Mouse (Mus musculus) heart, embryonic 10.5 days (tissue): Measurements from ENCODE around the gene Amz2. TPM values are rescaled to one million over a fixed set of nuclear protein-coding genes. Genes with fewer than 3 reads are reported as not detected.

Experiments used
- DNase-seq: peaks from one replicate; pipeline ENCODE4 v3.0.0-alpha.2; 2017; ENCODE audit warnings: low spot score
- H3K27ac ChIP-seq: fragments of 300-500 bp; sonication (generic); 2 replicates; pipeline ENCODE4 v1.5.1; 2016; ENCODE audit warnings: mild to moderate bottlenecking
- H3K27me3 ChIP-seq: fragments of 300-500 bp; sonication (generic); 2 replicates; pipeline ENCODE4 v1.6.1; 2016; ENCODE audit warnings: mild to moderate bottlenecking; ENCODE audit not compliant: poor library complexity, insufficient read depth, severe bottlenecking
- H3K36me3 ChIP-seq: fragments of 300-500 bp; sonication (generic); 2 replicates; pipeline ENCODE4 v1.6.1; 2016; ENCODE audit warnings: mild to moderate bottlenecking, moderate library complexity
- H3K4me1 ChIP-seq: fragments of 300-500 bp; sonication (generic); 2 replicates; pipeline ENCODE4 v1.6.1; 2016; ENCODE audit warnings: mild to moderate bottlenecking
- H3K4me3 ChIP-seq: fragments of 300-500 bp; sonication (generic); 2 replicates; pipeline ENCODE4 v1.5.1; 2016; ENCODE audit warnings: mild to moderate bottlenecking, moderate library complexity
- H3K9me3 ChIP-seq: fragments of 300-500 bp; sonication (generic); 2 replicates; pipeline ENCODE4 v1.6.1; 2016; ENCODE audit warnings: mild to moderate bottlenecking, moderate library complexity
- WGBS: fragments of 180-500 bp; shearing (Covaris S2); methylation state at CpG from one replicate; pipeline ENCODE4 v1.1.7; 2016; 5-methylcytosine and 5-hydroxymethylcytosine counted together
- polyA plus RNA-seq: library from polyadenylated mRNA; unstranded; fragments of >200 nt; fragmentation: Nextera tagmentation; extraction: Ambion mirVana; gene quantifications from 2 replicates; pipeline ENCODE4 v1.2.1, GENCODE M21; 2016

The Amz2 gene
- polyA plus RNA-seq, 1 experiment from 2014 or later, result 35.4 TPM

GRCm38 (mm10) chr11:109427353-109427752 lies 1.6 kb downstream of the Amz2 start:
- Histone ChIP-seq H3K4me1 (peaks cover 13% of the 10 kb centered on the region), H3K36me3 (peaks cover 34% of the 10 kb centered on the region), H3K9me3 (no peaks in the 10 kb centered on the region), H3K4me3 (no peak overlapping the region), H3K27ac (no peak overlapping the region), H3K27me3 (no peaks in the 10 kb centered on the region)
- 90% methylated on average over 5 of the region's 5 CpGs for WGBS
- no peak for DNase-seq

- peaks cover 8% of the 10 kb centered on the region for H3K4me1 ChIP-seq
- H3K27me3 ChIP-seq, result no peaks in the 10 kb centered on the region
- H3K9me3 ChIP-seq, result no peaks in the 10 kb centered on the region
- no peak for DNase-seq
- WGBS, result 92% methylated on average over 16 of the region's 16 CpGs
- peaks cover 66% of the 10 kb centered on the region for H3K36me3 ChIP-seq
- no peak overlapping the region for H3K27ac ChIP-seq
- H3K4me3 ChIP-seq, result no peak overlapping the region
These were observed 8.6 kb downstream of the Amz2 start for GRCm38 (mm10) chr11:109434233-109434798.

GRCm38 (mm10) chr11:109436889-109437288 lies 11.1 kb downstream of the Amz2 start:
- WGBS, result 56% methylated on average over 8 of the region's 8 CpGs
- Histone ChIP-seq H3K9me3 (no peaks in the 10 kb centered on the region), H3K27me3 (no peaks in the 10 kb centered on the region), H3K4me1 (peaks cover 16% of the 10 kb centered on the region), H3K36me3 (peaks cover 44% of the 10 kb centered on the region), H3K27ac (no peak overlapping the region; the same call in 1 of the 2 replicates), H3K4me3 (no peak overlapping the region)
- DNase-seq, result no peak

GRCm38 (mm10) chr11:109439209-109439608 lies 13.5 kb downstream of the Amz2 start:
- DNase-seq, result no peak
- Histone ChIP-seq H3K4me1 (peaks cover 16% of the 10 kb centered on the region), H3K36me3 (peaks cover 33% of the 10 kb centered on the region), H3K4me3 (peak overlapping the region; percentile 72), H3K9me3 (no peaks in the 10 kb centered on the region), H3K27ac (peak overlapping the region; percentile 87; the same call in 1 of the 2 replicates), H3K27me3 (no peaks in the 10 kb centered on the region)
- 16% methylated on average over 5 of the region's 5 CpGs for WGBS

GRCm38 (mm10) chr11:109439829-109440340 lies 14.1 kb downstream of the Amz2 start:
- 1% methylated on average over 32 of the region's 32 CpGs for WGBS
- Histone ChIP-seq H3K9me3 (no peaks in the 10 kb centered on the region), H3K27me3 (no peaks in the 10 kb centered on the region), H3K4me3 (peak overlapping the region; percentile 72), H3K36me3 (peaks cover 26% of the 10 kb centered on the region), H3K27ac (peak overlapping the region; percentile 87), H3K4me1 (peaks cover 20% of the 10 kb centered on the region)
- DNase-seq, result peak; percentile 91

GRCm38 (mm10) chr11:109440641-109441040 lies 14.9 kb downstream of the Amz2 start:
- peaks cover 19% of the 10 kb centered on the region for H3K36me3 ChIP-seq
- H3K4me3 ChIP-seq, result peak overlapping the region; percentile 72
- H3K27me3 ChIP-seq, result no peaks in the 10 kb centered on the region
- peaks cover 27% of the 10 kb centered on the region for H3K4me1 ChIP-seq
- WGBS, result 51% methylated on average over 4 of the region's 4 CpGs
- no peaks in the 10 kb centered on the region for H3K9me3 ChIP-seq
- DNase-seq, result no peak
- H3K27ac ChIP-seq, result no peak overlapping the region

- H3K4me1 ChIP-seq, result peaks cover 29% of the 10 kb centered on the region
- DNase-seq, result no peak
- H3K9me3 ChIP-seq, result no peaks in the 10 kb centered on the region
- H3K4me3 ChIP-seq, result no peak overlapping the region
- peaks cover 16% of the 10 kb centered on the region for H3K36me3 ChIP-seq
- 58% methylated on average over 3 of the region's 3 CpGs for WGBS
- H3K27me3 ChIP-seq, result no peaks in the 10 kb centered on the region
- H3K27ac ChIP-seq, result no peak overlapping the region
These were observed 15.4 kb downstream of the Amz2 start for GRCm38 (mm10) chr11:109441119-109441518.

- Histone ChIP-seq H3K36me3 (peaks cover 8% of the 10 kb centered on the region), H3K27me3 (no peaks in the 10 kb centered on the region), H3K4me3 (no peak overlapping the region), H3K4me1 (peaks cover 25% of the 10 kb centered on the region), H3K9me3 (no peaks in the 10 kb centered on the region), H3K27ac (no peak overlapping the region)
- 36% methylated on average over 5 of the region's 5 CpGs for WGBS
- no peak for DNase-seq
These were observed 16.5 kb downstream of the Amz2 start for GRCm38 (mm10) chr11:109442166-109442730.

- H3K36me3 ChIP-seq, result no peaks in the 10 kb centered on the region
- no peaks in the 10 kb centered on the region for H3K27me3 ChIP-seq
- no peak overlapping the region for H3K27ac ChIP-seq
- H3K4me3 ChIP-seq, result no peak overlapping the region
- DNase-seq, result no peak
- no peaks in the 10 kb centered on the region for H3K9me3 ChIP-seq
- 89% methylated on average over 8 of the region's 8 CpGs for WGBS
- H3K4me1 ChIP-seq, result peaks cover 25% of the 10 kb centered on the region
These were observed 17.9 kb downstream of the Amz2 start for GRCm38 (mm10) chr11:109443468-109444263.

- DNase-seq, result no peak
- 56% methylated on average over 7 of the region's 7 CpGs for WGBS
- no peaks in the 10 kb centered on the region for H3K27me3 ChIP-seq
These were observed 18.9 kb downstream of the Amz2 start for GRCm38 (mm10) chr11:109444600-109444999.

GRCm38 (mm10) chr11:109445438-109446035 lies 19.8 kb downstream of the Amz2 start:
- 50% methylated on average over 13 of the region's 13 CpGs for WGBS
- no peak for DNase-seq

More at GRCm38 (mm10) chr11:109444600-109444999, 18.9 kb downstream of the Amz2 start:
- H3K4me1 ChIP-seq, result peaks cover 19% of the 10 kb centered on the region
- H3K27ac ChIP-seq, result 0 out of 2 replicates have a peak overlapping the region, but pooled peaks have one; percentile 8
- H3K9me3 ChIP-seq, result no peaks in the 10 kb centered on the region
- H3K36me3 ChIP-seq, result 0 out of 2 replicates have a peak, but pooled peaks cover under 1% of the 10 kb centered on the region
- H3K4me3 ChIP-seq, result no peak overlapping the region

GRCm38 (mm10) chr11:109451169-109451568 lies 25.4 kb downstream of the Amz2 start:
- no peak overlapping the region for H3K27ac ChIP-seq
- no peak overlapping the region for H3K4me3 ChIP-seq
- no peaks in the 10 kb centered on the region for H3K27me3 ChIP-seq
- no peak for DNase-seq
- H3K9me3 ChIP-seq, result no peaks in the 10 kb centered on the region
- 85% methylated on average over 11 of the region's 11 CpGs for WGBS
- H3K36me3 ChIP-seq, result peaks cover 31% of the 10 kb centered on the region
- no peaks in the 10 kb centered on the region for H3K4me1 ChIP-seq

More at GRCm38 (mm10) chr11:109445438-109446035, 19.8 kb downstream of the Amz2 start:
- Histone ChIP-seq H3K4me3 (no peak overlapping the region), H3K9me3 (no peaks in the 10 kb centered on the region), H3K4me1 (peaks cover 14% of the 10 kb centered on the region; the same call in 1 of the 2 replicates), H3K36me3 (0 out of 2 replicates have a peak, but pooled peaks cover 2% of the 10 kb centered on the region), H3K27ac (peak overlapping the region; percentile 8; the same call in 1 of the 2 replicates), H3K27me3 (no peaks in the 10 kb centered on the region)
